Mouse (Mus musculus): Measurements from ENCODE around the gene Uba5. TPM values are rescaled to one million over a fixed set of nuclear protein-coding genes. Genes with fewer than 3 reads are reported as not detected.

Uba5 gene
- polyA plus RNA-seq, 1 experiment from 2014 or later = 56.5 TPM

- peak overlapping the region; percentile 88 for H3K27ac ChIP-seq
- H3K9ac ChIP-seq = peak overlapping the region; percentile 45
- no peaks in the 10 kb centered on the region for H3K9me3 ChIP-seq
- H3K36me3 ChIP-seq = peaks cover 5% of the 10 kb centered on the region; the same call in 1 of the 2 replicates
- ATAC-seq (ENCODE audit: insufficient read depth, low FRiP score, low read depth) = peak; percentile 12; the same call in 1 of the 2 replicates
- peaks cover 10% of the 10 kb centered on the region; the same call in 1 of the 2 replicates for H3K4me1 ChIP-seq
- peak overlapping the region; percentile 75 for H3K4me3 ChIP-seq (replicated peaks)
- no peaks in the 10 kb centered on the region for H3K27me3 ChIP-seq (replicated peaks)
- H3K4me2 ChIP-seq = peak overlapping the region; percentile 84
- under 1% methylated on average over 37 of the region's 37 CpGs for WGBS
Measured at GRCm38 (mm10) chr9:104002913-104003330, 60.0 kb downstream of the Uba5 start.

GRCm38 (mm10) chr9:104001921-104002859, 60.7 kb downstream of the Uba5 start, which contains the start of gene Nphp3:
TSS of gene Nphp3 (plus strand) at chr9:104002544.
- H3K27me3 ChIP-seq (replicated peaks) = no peaks in the 10 kb centered on the region
- under 1% methylated on average over 55 of the region's 55 CpGs for WGBS
- peaks cover 10% of the 10 kb centered on the region; the same call in 1 of the 2 replicates for H3K4me1 ChIP-seq
- H3K9me3 ChIP-seq = no peaks in the 10 kb centered on the region
- peak within 1 kb of the TSS; percentile 75 for H3K4me3 ChIP-seq (replicated peaks)
- peak within 1 kb of the TSS; percentile 45 for H3K9ac ChIP-seq
- H3K4me2 ChIP-seq = peak within 1 kb of the TSS; percentile 84
- H3K27ac ChIP-seq = peak within 1 kb of the TSS; percentile 96
- peaks cover 3% of the 10 kb centered on the region; the same call in 1 of the 2 replicates for H3K36me3 ChIP-seq
- ATAC-seq (ENCODE audit: insufficient read depth, low FRiP score, low read depth) = peak; percentile 97

- no peak overlapping the region for H3K27ac ChIP-seq
- peaks cover 1% of the 10 kb centered on the region; the same call in 1 of the 2 replicates for H3K36me3 ChIP-seq
- no peak for ATAC-seq (ENCODE audit: insufficient read depth, low FRiP score, low read depth)
- H3K9ac ChIP-seq = no peak overlapping the region
- H3K4me2 ChIP-seq = no peak overlapping the region
- peaks cover 10% of the 10 kb centered on the region; the same call in 1 of the 2 replicates for H3K4me1 ChIP-seq
- H3K27me3 ChIP-seq (replicated peaks) = no peaks in the 10 kb centered on the region
- H3K4me3 ChIP-seq (replicated peaks) = no peak overlapping the region
- WGBS = 33% methylated on average over 3 of the region's 3 CpGs
- H3K9me3 ChIP-seq = no peaks in the 10 kb centered on the region
Measured at GRCm38 (mm10) chr9:104000601-104001000, 62.3 kb downstream of the Uba5 start.

Other genes with a start within 250 kb of the Uba5 start
- gene Nphp3, start 60.6 kb downstream of the Uba5 start, polyA plus RNA-seq (2015; fragmentation: Nextera tagmentation; extraction: Ambion mirVana) = 4.6 and 5.6 TPM in 2 replicates
- not detected in 2 replicates for gene Gm28305, start 22.5 kb downstream of the Uba5 start, polyA plus RNA-seq (2015; fragmentation: Nextera tagmentation; extraction: Ambion mirVana)
- gene Acad11, start 243 bp upstream of the Uba5 start, polyA plus RNA-seq (2015; fragmentation: Nextera tagmentation; extraction: Ambion mirVana) = 13.1 and 14.7 TPM in 2 replicates
- gene Ackr4, start 63.8 kb upstream of the Uba5 start, polyA plus RNA-seq (2015; fragmentation: Nextera tagmentation; extraction: Ambion mirVana) = 2.1 and 3.4 TPM in 2 replicates
- 18.3 and 18.9 TPM in 2 replicates for gene Dnajc13, start 199.8 kb upstream of the Uba5 start, polyA plus RNA-seq (2015; fragmentation: Nextera tagmentation; extraction: Ambion mirVana)